Mouse (Mus musculus) liver, embryonic 12.5 days (tissue): ENCODE data around the gene Pms1. TPM values are rescaled to one million over a fixed set of nuclear protein-coding genes. Genes with fewer than 3 reads are reported as not detected.
A peak's percentile ranks its signal among the peaks of the same experiment; 100 is the strongest.
"Not testable (repeated sequence)": the region's sequence is repeated elsewhere in the genome, so short reads cannot be mapped to it uniquely, and the experiment has no call there.

Experiments
- ATAC-seq: fragments of 200-750 bp; cut with Nextera tagmentation; 2 replicates; pipeline ENCODE4 v1.8.0; 2017; ENCODE audit warnings: moderate number of reproducible peaks, mild to moderate bottlenecking, moderate library complexity
- H3K27ac ChIP-seq: fragments of 300-500 bp; sonication (generic); 2 replicates; pipeline ENCODE4 v1.5.1; 2016; ENCODE audit warnings: mild to moderate bottlenecking
- H3K27me3 ChIP-seq: fragments of 300-500 bp; sonication (generic); replicated peaks from 2 replicates; pipeline ENCODE4 v1.6.1; 2016; ENCODE audit warnings: mild to moderate bottlenecking, moderate library complexity
- H3K36me3 ChIP-seq: fragments of 300-500 bp; sonication (generic); 2 replicates; pipeline ENCODE4 v1.6.1; 2016; ENCODE audit warnings: mild to moderate bottlenecking, moderate library complexity
- H3K4me1 ChIP-seq: fragments of 300-500 bp; sonication (generic); 2 replicates; pipeline ENCODE4 v1.6.1; 2016
- H3K4me2 ChIP-seq: fragments of 300-500 bp; sonication (generic); 2 replicates; pipeline ENCODE4 v1.6.1; 2016; ENCODE audit warnings: mild to moderate bottlenecking, moderate library complexity
- H3K4me3 ChIP-seq: fragments of 300-500 bp; sonication (generic); 2 replicates; pipeline ENCODE4 v1.5.1; 2016; ENCODE audit warnings: mild to moderate bottlenecking, moderate library complexity
- H3K9ac ChIP-seq: fragments of 300-500 bp; sonication (generic); 2 replicates; pipeline ENCODE4 v1.6.1; 2016; ENCODE audit warnings: mild to moderate bottlenecking, moderate library complexity
- H3K9me3 ChIP-seq: fragments of 300-500 bp; sonication (generic); replicated peaks from 2 replicates; pipeline ENCODE4 v1.6.1; 2016; ENCODE audit warnings: mild to moderate bottlenecking, moderate library complexity
- WGBS: fragments of 180-500 bp; shearing (Covaris S2); methylation state at CpG from one replicate; pipeline ENCODE4 v1.1.7; 2016; ENCODE audit not compliant: insufficient replicate concordance; 5-methylcytosine and 5-hydroxymethylcytosine counted together
- polyA plus RNA-seq: library from polyadenylated mRNA; unstranded; fragments of >200 nt; fragmentation: Nextera tagmentation; extraction: Ambion mirVana; gene quantifications from 2 replicates; pipeline ENCODE4 v1.2.1, GENCODE M21; 2016

Pms1 gene
- polyA plus RNA-seq: 14.9 and 15.2 TPM in 2 replicates

DNA sequence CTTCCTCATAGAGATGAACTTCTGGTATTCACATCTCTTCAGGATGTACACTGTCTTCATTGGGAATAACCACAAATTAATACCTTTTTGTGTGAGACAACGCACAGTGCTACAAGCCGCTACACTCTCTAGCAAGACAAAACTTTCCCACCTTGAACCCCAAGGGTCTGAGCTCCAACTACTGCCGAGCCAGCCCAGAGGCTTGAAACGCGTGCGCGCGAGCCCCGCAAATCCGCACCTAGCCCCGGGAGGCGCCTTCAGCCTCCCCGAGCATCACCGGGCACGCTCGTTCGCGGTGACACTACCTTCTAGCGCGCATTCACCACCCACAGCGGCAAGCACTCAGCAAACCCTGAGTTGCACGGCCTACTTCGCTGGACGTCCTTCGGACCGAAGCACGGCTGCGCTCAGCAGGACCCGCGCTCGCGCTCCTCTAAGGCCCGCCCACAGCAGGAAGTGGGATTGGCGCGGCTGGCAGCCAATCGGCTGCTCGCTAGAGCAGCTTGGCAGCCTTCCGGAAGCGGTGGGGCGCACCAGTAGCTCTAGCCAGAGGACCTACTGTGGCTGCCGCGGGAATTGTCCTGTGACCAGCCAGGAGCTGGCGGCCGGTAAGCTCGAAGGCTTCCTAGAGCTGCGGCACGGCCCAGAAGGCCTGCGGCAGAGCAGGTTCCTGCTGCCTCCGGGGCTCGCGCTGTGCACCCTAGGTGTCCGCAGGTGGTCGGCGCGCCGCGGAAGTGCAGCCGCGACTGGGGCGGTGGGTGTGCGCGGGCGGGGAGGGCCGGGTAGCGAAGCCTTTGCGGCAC is at the start of gene Pms1, which contains the start of the genes Ormdl1 and Gm28778:
TSS of gene Pms1 (minus strand) at position 438 of the 803 bp plus-strand sequence.
TSS of gene Ormdl1 (plus strand) at position 515 of the 803 bp plus-strand sequence.
TSS of gene Gm28778 (plus strand) at position 531 of the 803 bp plus-strand sequence.
- H3K4me1 ChIP-seq: peaks cover 22% of the 10 kb centered on the region
- under 1% methylated on average over 63 of the region's 66 CpGs for WGBS
- ATAC-seq: peak; percentile 100

DNA sequence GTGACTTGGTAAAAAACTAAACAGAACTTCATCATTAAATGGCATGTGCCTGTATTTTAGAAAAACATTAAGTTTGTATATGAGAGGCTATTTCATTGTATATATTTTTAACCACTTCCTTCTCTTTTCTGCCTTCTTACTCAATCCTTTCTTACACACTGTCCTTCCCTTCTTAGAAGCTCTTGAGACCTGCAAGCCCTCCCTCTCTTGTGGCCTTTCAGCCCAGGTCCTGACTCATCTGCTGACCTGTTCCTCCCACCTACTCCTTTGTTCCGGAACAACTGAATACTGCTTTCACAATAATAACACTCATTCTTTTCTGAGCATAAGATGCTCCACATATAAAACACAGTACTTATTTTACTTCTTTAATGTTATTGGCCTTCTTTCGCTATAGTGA is 44.3 kb upstream of the Pms1 start:
- no peak for ATAC-seq
- Histone ChIP-seq H3K4me1 (peaks cover 8% of the 10 kb centered on the region), H3K36me3 (peaks cover 43% of the 10 kb centered on the region), H3K4me3 (no peak overlapping the region), H3K9ac (no peak overlapping the region), H3K27ac (no peak overlapping the region), H3K27me3 (no peaks in the 10 kb centered on the region), H3K4me2 (no peak overlapping the region), H3K9me3 (no peaks in the 10 kb centered on the region)
- 77% methylated on average over 2 of the region's 2 CpGs for WGBS

More for the DNA sequence above, at the start of gene Pms1, which contains the start of the genes Ormdl1 and Gm28778:
- Histone ChIP-seq H3K27me3 (no peaks in the 10 kb centered on the region), H3K4me2 (peak within 1 kb of the TSS; percentile 82), H3K36me3 (peaks cover 26% of the 10 kb centered on the region), H3K27ac (peak within 1 kb of the TSS; percentile 94), H3K9me3 (no peaks in the 10 kb centered on the region), H3K9ac (peak within 1 kb of the TSS; percentile 91), H3K4me3 (peak within 1 kb of the TSS; percentile 92)

DNA sequence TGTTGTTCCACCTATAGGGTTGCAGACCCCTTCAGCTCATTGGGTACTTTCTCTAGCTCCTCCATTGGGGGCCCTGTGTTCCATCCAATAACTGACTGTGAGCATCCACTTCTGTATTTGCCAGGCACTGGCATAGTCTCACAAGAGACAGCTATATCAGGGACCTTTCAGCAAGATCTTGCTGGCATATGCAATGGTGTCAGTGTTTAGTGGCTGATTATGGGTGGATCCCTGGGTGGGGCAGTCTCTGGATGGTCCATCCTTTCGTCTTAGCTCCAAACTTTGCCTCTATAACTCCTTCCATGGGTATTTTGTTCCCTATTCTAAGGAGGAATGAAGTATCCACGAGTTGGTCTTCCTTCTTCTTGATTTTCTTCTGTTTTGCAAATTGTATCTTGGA is 40.6 kb upstream of the Pms1 start:
- not testable (repeated sequence) for ATAC-seq, H3K27ac ChIP-seq, H3K4me3 ChIP-seq, H3K4me2 ChIP-seq, H3K9ac ChIP-seq, H3K27me3 ChIP-seq, H3K9me3 ChIP-seq
- 36% methylated on average over 2 of the region's 2 CpGs for WGBS
- H3K36me3 ChIP-seq: peaks cover 14% of the 10 kb centered on the region
- peaks cover 30% of the 10 kb centered on the region for H3K4me1 ChIP-seq

DNA sequence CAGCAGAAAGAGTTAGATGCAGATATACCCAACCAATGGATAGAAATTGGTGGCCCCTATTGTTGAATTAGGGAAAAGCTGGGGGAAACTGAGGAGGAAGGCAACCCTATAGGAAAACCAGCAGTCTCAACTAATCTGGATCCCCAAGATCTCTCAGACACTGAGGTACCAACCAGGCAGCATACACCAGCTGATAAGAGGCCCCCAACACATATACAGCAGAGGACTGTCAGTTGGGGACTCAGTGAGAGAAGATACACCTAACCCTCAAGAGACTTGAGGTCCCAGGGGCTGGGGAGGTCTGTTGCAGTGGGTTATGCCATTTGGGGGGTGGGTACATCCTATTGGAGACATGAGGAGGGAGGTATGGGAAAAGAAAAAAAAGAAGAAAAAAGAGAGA is 38.6 kb upstream of the Pms1 start:
- H3K27ac ChIP-seq: 0 out of 2 replicates have a peak overlapping the region, but pooled peaks have one; percentile 41
- no peaks in the 10 kb centered on the region for H3K36me3 ChIP-seq
- no peak overlapping the region for H3K4me3 ChIP-seq
- no peaks in the 10 kb centered on the region for H3K27me3 ChIP-seq
- peaks cover 30% of the 10 kb centered on the region for H3K4me1 ChIP-seq
- no peak overlapping the region for H3K4me2 ChIP-seq
- ATAC-seq: peak; percentile 86
- no peak overlapping the region for H3K9ac ChIP-seq
- peaks cover 3% of the 10 kb centered on the region for H3K9me3 ChIP-seq

DNA sequence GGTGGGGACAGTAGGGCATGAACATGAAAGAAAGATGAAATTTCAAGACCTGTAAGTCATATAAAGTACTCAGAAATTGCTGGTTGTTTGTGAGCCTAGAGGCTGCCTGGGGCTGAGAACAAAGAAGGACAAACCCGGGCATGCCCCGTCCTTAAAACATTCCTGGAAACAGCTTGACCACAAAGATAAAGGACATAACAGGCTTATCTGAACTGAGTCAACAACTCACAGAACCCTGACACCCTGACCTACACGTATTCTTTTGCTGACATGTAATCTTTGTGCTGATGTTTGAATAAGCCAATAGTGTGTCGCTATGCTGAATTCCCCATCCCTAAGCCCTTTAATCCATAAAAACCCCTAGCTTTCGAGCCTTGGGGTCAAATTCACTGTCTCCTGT is 36.7 kb upstream of the Pms1 start:
- H3K9ac ChIP-seq, H3K27me3 ChIP-seq, H3K36me3 ChIP-seq, H3K9me3 ChIP-seq, H3K27ac ChIP-seq, ATAC-seq, H3K4me3 ChIP-seq, H3K4me2 ChIP-seq: not testable (repeated sequence)
- WGBS: 33% methylated on average over 5 of the region's 5 CpGs
- H3K4me1 ChIP-seq: peaks cover 30% of the 10 kb centered on the region

DNA sequence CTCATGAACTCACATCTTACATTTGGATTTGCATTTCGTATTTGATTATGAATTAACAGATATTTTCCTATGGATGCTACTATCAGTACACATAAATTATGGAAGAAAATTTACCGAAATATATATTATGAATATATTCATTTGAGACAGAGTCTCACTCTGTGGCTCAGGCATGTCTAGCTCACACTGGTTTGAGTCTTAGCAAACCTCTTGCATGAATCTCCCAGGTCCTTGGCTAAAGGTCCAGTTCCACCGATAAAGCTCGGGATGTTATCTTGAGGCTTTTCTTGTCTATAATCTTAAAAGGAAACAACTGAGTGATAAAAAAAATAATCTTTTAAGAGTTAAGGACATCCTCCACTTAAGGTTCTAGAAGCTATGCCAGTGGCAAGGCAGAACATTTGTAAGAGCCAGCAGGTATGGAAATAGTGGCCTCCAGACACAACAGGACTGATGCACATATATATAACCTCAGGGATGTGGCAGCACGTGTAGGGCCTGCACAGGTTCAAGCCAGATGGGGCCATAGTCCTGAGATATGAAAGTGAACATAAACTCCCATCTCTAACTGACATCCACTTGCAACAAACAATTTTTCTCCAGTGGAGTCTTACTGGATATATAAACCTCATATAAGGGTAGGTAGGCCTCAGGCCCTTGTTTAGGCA is 28.1 kb upstream of the Pms1 start:
- Histone ChIP-seq H3K27ac (no peak overlapping the region), H3K4me2 (no peak overlapping the region), H3K36me3 (peaks cover 33% of the 10 kb centered on the region), H3K9ac (no peak overlapping the region), H3K4me1 (peaks cover 18% of the 10 kb centered on the region), H3K4me3 (no peak overlapping the region), H3K9me3 (no peaks in the 10 kb centered on the region), H3K27me3 (no peaks in the 10 kb centered on the region)
- no peak for ATAC-seq
- WGBS: 83% methylated on average over 5 of the region's 5 CpGs

DNA sequence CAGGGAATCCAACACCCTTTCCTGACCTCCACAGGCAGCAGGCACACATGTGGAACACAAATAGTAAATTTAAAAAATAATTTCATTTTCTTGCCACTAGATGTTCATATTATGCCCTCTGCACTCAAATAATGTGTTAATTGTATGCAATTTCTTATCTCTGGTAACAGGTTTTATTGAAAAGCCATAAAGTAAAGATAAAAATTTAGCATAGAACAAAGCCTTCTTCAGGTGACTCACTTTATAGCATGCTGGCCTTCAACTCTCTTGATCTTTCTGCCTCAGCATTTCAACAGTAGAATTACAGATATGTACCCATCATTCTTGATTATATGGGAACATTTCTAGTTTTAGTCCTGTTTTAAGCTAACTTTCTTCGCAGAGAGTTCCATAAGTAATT is 27.5 kb upstream of the Pms1 start:
- H3K27me3 ChIP-seq: no peaks in the 10 kb centered on the region
- no peak for ATAC-seq
- H3K36me3 ChIP-seq: peaks cover 34% of the 10 kb centered on the region
- no peak overlapping the region for H3K27ac ChIP-seq
- no peak overlapping the region for H3K4me2 ChIP-seq
- no peak overlapping the region for H3K9ac ChIP-seq
- H3K4me1 ChIP-seq: peaks cover 18% of the 10 kb centered on the region
- no peaks in the 10 kb centered on the region for H3K9me3 ChIP-seq
- H3K4me3 ChIP-seq: no peak overlapping the region
- WGBS: 91% methylated on average over 1 of the region's 1 CpGs

DNA sequence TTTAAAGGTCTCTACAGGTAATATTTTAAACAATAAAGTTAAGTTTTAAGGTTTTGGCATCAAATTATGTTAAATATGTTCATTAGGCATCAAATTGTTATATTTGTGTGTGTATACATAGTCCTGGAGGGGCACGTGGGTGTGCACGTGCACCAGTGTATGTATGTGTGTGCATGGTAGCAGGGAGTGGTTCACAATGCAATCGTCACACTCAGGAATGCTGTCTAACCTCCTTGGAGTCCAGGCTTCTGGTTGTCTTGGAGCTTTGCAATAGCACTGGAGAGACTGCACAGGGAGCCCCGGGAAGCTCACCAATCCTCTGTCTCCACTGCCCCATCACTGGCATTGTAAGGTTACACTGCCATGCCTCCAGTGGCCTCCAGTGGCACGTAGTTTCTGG is 26.4 kb upstream of the Pms1 start:
- no peak for ATAC-seq
- Histone ChIP-seq H3K9ac (no peak overlapping the region), H3K4me2 (no peak overlapping the region), H3K27me3 (no peaks in the 10 kb centered on the region), H3K4me1 (peaks cover 18% of the 10 kb centered on the region), H3K27ac (no peak overlapping the region), H3K36me3 (peaks cover 38% of the 10 kb centered on the region), H3K9me3 (no peaks in the 10 kb centered on the region), H3K4me3 (no peak overlapping the region)
- 85% methylated on average over 5 of the region's 5 CpGs for WGBS

DNA sequence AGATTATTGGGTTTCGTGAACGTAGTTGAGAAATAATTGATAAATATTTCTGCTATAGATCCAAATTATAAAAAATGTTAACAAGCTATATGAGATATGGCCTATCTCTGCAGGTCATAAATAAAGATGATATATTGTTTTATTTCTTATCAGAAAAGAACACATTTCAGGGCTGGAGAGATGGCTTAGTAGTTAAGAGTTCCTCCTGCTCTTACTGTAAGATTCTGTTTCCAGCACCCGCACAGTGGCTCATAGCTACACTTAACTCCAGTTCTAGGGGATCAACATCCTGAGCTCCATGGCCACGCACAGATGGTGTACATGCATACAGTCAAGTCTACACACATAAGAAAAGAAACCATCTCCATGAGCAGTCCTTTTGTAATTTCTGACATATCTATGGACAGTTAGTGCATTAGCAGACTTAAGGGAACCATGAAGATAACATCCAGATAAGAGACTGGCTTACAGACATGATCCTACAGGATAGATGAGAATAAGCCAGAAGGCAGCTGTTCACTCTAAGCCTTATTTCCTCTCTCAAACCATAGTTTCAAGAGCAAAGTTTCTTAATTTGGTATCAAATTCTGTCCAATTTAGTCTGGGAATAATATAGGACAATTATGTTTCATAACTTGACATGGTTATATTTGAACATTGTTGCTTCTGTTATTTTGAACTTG is 25.0 kb upstream of the Pms1 start:
- no peaks in the 10 kb centered on the region for H3K9me3 ChIP-seq
- peak; percentile 60; the same call in 1 of the 2 replicates for ATAC-seq
- 83% methylated on average over 4 of the region's 4 CpGs for WGBS
- peaks cover 18% of the 10 kb centered on the region for H3K4me1 ChIP-seq
- no peak overlapping the region for H3K9ac ChIP-seq
- peaks cover 50% of the 10 kb centered on the region for H3K36me3 ChIP-seq
- no peaks in the 10 kb centered on the region for H3K27me3 ChIP-seq
- no peak overlapping the region for H3K4me3 ChIP-seq
- H3K27ac ChIP-seq: no peak overlapping the region
- no peak overlapping the region for H3K4me2 ChIP-seq

DNA sequence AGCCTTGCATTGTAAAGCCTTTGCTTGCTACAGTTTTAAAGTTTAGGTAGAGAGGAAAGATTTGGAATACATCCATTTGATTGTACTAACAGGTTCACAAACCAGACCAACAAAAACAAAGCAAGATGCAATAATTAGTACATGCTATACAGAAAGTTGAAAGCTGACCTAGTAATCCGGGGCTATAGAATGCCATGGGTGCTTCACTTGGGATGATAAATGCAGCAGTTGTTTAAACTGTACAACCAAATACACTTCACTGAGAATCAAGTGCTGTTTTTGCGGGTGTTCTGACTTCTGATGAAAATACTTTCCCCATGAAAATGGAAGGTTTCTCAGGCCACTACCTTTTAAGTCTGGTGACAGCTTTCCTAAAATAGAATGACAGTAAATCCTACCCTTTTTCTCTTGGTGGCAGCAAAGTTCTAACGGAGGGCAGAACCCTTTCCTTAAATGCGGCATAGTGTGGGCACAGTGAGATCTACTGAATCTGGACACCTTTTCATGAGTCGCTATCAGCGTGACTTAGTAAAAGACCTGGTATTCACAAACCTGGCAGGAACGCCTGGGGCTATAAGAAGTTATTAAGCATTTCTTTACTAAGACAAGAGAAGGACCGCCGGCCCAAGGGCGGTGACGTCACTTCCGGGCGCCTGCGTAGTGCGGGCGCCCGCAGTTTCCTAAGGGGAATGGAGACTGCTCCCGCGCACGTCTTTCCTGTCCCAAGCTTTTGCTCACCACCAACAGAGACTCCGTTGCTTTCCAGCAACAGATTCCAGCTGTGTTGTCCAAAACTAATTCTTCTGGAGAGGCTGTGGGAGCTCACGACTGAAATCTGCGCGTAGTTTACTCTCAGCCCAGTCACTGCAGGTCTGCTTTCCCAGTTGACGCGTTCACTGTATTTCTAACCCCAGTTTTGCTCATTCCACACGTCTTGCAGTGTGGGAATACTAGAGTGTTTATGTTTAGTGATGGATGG is 16.5 kb upstream of the Pms1 start, which contains the start of gene Osgepl1:
TSS of gene Osgepl1 (plus strand) at position 636 of the 979 bp plus-strand sequence.
- WGBS: 4% methylated on average over 27 of the region's 27 CpGs
- peak; percentile 97 for ATAC-seq
- Histone ChIP-seq H3K36me3 (peaks cover 47% of the 10 kb centered on the region), H3K4me1 (peaks cover 9% of the 10 kb centered on the region; the same call in 1 of the 2 replicates), H3K4me3 (peak within 1 kb of the TSS; percentile 78), H3K4me2 (peak within 1 kb of the TSS; percentile 72), H3K27ac (peak within 1 kb of the TSS; percentile 85), H3K9ac (peak within 1 kb of the TSS; percentile 83), H3K9me3 (no peaks in the 10 kb centered on the region), H3K27me3 (no peaks in the 10 kb centered on the region)

DNA sequence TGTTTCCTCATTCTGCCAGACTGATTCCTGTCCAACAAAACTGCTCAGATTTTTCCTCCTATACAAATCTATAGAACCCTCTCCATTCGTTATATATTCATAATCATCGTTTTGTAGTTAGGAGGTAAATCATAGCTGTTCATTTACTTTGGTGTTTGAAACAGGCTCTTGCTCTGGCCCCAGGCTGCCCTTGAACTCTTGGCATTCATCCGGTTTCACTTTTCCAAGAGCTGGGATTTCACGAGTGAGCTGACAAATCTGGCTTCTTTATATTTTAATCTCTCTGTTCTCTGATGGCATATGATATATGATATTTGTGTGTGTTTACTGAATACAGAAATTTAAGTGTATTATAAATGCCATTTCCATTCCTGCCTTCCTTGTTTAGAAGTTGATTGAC is 3.7 kb upstream of the Pms1 start:
- no peak for ATAC-seq
- H3K4me1 ChIP-seq: peaks cover 22% of the 10 kb centered on the region
- peaks cover 44% of the 10 kb centered on the region for H3K36me3 ChIP-seq
- no peaks in the 10 kb centered on the region for H3K9me3 ChIP-seq
- no peak overlapping the region for H3K27ac ChIP-seq
- no peaks in the 10 kb centered on the region for H3K27me3 ChIP-seq
- WGBS: 87% methylated on average over 4 of the region's 4 CpGs
- no peak overlapping the region for H3K4me3 ChIP-seq
- H3K4me2 ChIP-seq: no peak overlapping the region
- H3K9ac ChIP-seq: no peak overlapping the region
